Mouse (Mus musculus) liver, embryonic 11.5 days (tissue): ENCODE results near the gene Arhgap30. TPM values are rescaled to one million over a fixed set of nuclear protein-coding genes. Genes with fewer than 3 reads are reported as not detected.

ENCODE experiments used
- ATAC-seq: fragments of 200-750 bp; cut with Nextera tagmentation; replicated peaks from 2 replicates; pipeline ENCODE4 v1.8.0; 2017; ENCODE audit warnings: moderate number of reproducible peaks, mild to moderate bottlenecking, moderate TSS enrichment, moderate library complexity; ENCODE audit not compliant: low FRiP score
- DNase-seq: peaks from one replicate; pipeline ENCODE4 v3.0.0-alpha.2; 2017; ENCODE audit warnings: low spot score
- H3K27ac ChIP-seq: fragments of 300-500 bp; sonication (generic); 2 replicates; pipeline ENCODE4 v1.5.1; 2014; ENCODE audit warnings: mild to moderate bottlenecking, low read depth, low read length, control low read depth
- H3K27me3 ChIP-seq: fragments of 300-500 bp; sonication (generic); replicated peaks from 2 replicates; pipeline ENCODE4 v1.6.1; 2014; ENCODE audit warnings: low read length, mixed read lengths; ENCODE audit not compliant: control insufficient read depth, insufficient read depth
- H3K36me3 ChIP-seq: fragments of 300-500 bp; sonication (generic); 2 replicates; pipeline ENCODE4 v1.6.1; 2014; ENCODE audit warnings: mild to moderate bottlenecking, low read length, moderate library complexity, mixed read lengths; ENCODE audit not compliant: control insufficient read depth, insufficient read depth
- H3K4me1 ChIP-seq: fragments of 300-500 bp; sonication (generic); replicated peaks from 2 replicates; pipeline ENCODE4 v1.6.1; 2014; ENCODE audit warnings: low read length, mixed read lengths; ENCODE audit not compliant: control insufficient read depth, insufficient read depth
- H3K4me2 ChIP-seq: fragments of 300-500 bp; sonication (generic); 2 replicates; pipeline ENCODE4 v1.6.1; 2014; ENCODE audit warnings: mild to moderate bottlenecking, control low read depth, moderate library complexity
- H3K4me3 ChIP-seq: fragments of 300-500 bp; sonication (generic); 2 replicates; pipeline ENCODE4 v1.5.1; 2014; ENCODE audit warnings: low read depth, low read length, control low read depth
- H3K9ac ChIP-seq: fragments of 300-500 bp; sonication (generic); 2 replicates; pipeline ENCODE4 v1.6.1; 2014; ENCODE audit warnings: low read depth, low read length, control low read depth
- H3K9me3 ChIP-seq: fragments of 300-500 bp; sonication (generic); 2 replicates; pipeline ENCODE4 v1.6.1; 2016; ENCODE audit warnings: low read length, inconsistent platforms, mixed read lengths; ENCODE audit not compliant: control insufficient read depth
- WGBS: fragments of 180-500 bp; shearing (Covaris S2); extraction: QIAGEN DNeasy Blood & Tissue Kit; methylation state at CpG from one replicate; pipeline ENCODE4 v1.1.7; 2014; 5-methylcytosine and 5-hydroxymethylcytosine counted together
- polyA plus RNA-seq: library from polyadenylated mRNA; unstranded; fragments of >200 nt; fragmentation: Nextera tagmentation; extraction: Ambion mirVana; gene quantifications from 2 replicates; pipeline ENCODE4 v1.2.1, GENCODE M21; 2014

The Arhgap30 gene
- polyA plus RNA-seq = 3.5 and 3.8 TPM in 2 replicates

DNA sequence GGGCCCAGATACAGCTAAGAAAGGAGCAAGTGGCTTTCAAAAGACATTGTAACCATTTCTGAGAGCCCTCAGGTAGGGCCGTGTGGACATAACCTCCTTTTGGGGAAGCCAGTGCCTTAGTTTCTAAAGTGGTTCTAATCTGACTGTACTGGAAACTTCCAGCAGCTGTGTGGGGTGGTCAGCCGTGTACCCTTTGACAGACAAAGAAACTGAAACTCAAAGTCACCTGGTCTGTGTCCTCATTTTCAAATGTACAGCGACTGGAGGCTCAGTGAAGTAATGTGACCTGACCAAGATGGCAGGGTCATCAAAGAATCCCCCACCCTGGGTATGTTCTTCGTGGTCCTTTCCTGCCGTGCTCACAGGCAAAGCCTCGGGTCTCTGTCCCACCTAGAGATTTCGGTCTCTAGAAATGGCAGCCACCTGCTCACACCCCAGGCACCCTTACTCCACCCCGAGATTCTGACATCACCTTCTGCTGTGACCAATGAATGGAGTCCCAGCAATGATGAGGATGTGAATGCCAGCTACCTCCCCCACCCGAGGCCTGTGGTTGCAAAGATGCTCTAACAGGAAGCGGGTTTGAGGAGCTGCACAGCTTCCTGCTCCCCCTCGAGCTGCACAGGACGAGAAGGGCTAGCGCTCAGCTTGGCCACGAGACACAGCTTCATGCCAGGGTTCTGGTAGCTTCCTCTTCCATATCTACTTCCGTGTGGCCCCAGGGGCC is at the start of gene Arhgap30:
TSS of gene Arhgap30 (plus strand) at position 579 of the 727 bp plus-strand sequence.
- Histone ChIP-seq H3K9ac (peak within 1 kb of the TSS; percentile 43), H3K36me3 (no peaks in the 10 kb centered on the region), H3K4me2 (peak within 1 kb of the TSS; percentile 61), H3K27me3 (no peaks in the 10 kb centered on the region), H3K4me3 (peak within 1 kb of the TSS; percentile 35), H3K27ac (no peak within 1 kb of the TSS), H3K4me1 (no peaks in the 10 kb centered on the region; the same call in none of the 2 replicates), H3K9me3 (no peaks in the 10 kb centered on the region)
- ATAC-seq (peak; percentile 55), DNase-seq (no peak)
- 49% methylated on average over 15 of the region's 15 CpGs for WGBS

- no peak for ATAC-seq
- no peak for DNase-seq
- Histone ChIP-seq H3K4me3 (no peak overlapping the region), H3K36me3 (peaks cover 34% of the 10 kb centered on the region), H3K4me1 (peaks cover 8% of the 10 kb centered on the region), H3K9me3 (no peaks in the 10 kb centered on the region), H3K27me3 (no peaks in the 10 kb centered on the region), H3K4me2 (no peak overlapping the region), H3K27ac (no peak overlapping the region), H3K9ac (no peak overlapping the region)
- WGBS = 96% methylated on average over 16 of the region's 16 CpGs
Observed at GRCm38 (mm10) chr1:171342262-171343207, 46.2 kb upstream of the Arhgap30 start.

DNA sequence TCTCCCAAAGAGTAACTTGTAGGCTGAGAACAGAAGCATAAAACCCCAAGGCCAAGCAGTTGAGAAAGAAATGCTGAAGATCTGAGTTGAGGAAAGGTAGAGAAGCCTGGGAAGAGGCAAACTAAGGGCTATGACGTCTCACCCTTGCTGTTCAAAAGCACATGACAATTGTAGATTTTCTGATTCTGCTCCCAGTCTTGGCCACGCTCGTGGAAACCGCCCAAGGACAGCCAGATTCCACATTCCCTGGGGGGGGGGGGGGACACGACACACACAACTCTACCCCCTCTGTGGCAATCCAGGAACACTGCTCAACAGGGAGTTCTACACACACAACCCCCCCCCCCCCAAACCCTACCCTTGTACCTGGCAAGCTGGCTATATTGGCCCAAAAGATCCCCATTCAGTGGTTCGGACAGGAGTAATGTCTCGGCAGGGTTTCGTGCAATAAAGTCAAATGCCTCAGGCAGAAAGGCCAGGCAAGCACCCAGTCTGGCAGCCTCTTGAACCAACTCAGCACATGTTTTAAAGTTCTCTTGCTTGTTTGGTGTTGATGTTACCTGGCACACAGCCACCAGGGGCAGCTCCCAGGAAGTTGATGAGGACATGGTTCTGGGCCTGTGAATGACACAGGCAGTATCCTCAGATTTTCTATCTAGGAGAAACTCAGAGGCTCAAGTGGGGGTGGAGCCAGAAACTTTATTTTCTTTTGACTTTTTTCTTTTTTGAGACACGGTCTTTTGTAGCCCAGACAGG is 44.7 kb upstream of the Arhgap30 start:
- Histone ChIP-seq H3K9me3 (no peaks in the 10 kb centered on the region), H3K27me3 (no peaks in the 10 kb centered on the region), H3K9ac (no peak overlapping the region), H3K4me2 (peak overlapping the region; percentile 81), H3K4me3 (peak overlapping the region; percentile 95), H3K27ac (no peak overlapping the region), H3K4me1 (peaks cover 8% of the 10 kb centered on the region), H3K36me3 (peaks cover 23% of the 10 kb centered on the region)
- peak; percentile 12; the same call in 1 of the 2 replicates for ATAC-seq
- no peak for DNase-seq
- WGBS = 80% methylated on average over 9 of the region's 9 CpGs

DNA sequence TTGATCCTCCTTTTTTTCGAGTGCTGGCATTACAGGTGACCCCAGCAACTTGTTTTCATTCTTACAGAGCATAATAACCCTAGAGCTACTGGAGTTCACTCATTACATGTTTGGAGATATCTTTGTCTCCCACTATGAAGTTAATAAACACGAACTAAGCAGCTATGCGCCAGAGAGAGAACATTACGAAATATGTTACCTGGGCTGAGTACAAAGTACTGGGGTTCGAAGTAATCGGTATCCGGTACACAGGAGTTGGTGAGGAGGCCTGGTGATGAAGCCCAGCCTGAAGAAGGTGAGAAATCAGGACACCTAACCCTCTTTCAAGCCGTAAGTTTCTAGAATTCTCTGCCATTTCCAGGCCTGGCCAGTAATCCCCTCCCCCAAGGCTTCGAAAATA is 44.0 kb upstream of the Arhgap30 start:
- Histone ChIP-seq H3K27me3 (no peaks in the 10 kb centered on the region), H3K9me3 (no peaks in the 10 kb centered on the region), H3K27ac (no peak overlapping the region), H3K9ac (peak overlapping the region; percentile 91), H3K4me2 (peak overlapping the region; percentile 81), H3K36me3 (peaks cover 21% of the 10 kb centered on the region), H3K4me3 (peak overlapping the region; percentile 95), H3K4me1 (peaks cover 8% of the 10 kb centered on the region)
- no peak for DNase-seq
- 0 out of 2 replicates have a peak, but pooled peaks have one; percentile 1 for ATAC-seq
- 72% methylated on average over 9 of the region's 9 CpGs for WGBS

- WGBS = 1% methylated on average over 53 of the region's 53 CpGs
Observed at GRCm38 (mm10) chr1:171345225-171346094, 43.3 kb upstream of the Arhgap30 start, which contains the start of the genes Nit1 and Pfdn2. Gene Nit1, minus strand, starts transcription at chr1:171345646. Gene Pfdn2, plus strand, starts transcription at chr1:171345670.

GRCm38 (mm10) chr1:171346095-171346450 is 42.7 kb upstream of the Arhgap30 start:
- Histone ChIP-seq H3K4me2 (peak overlapping the region; percentile 81), H3K4me3 (peak overlapping the region; percentile 95), H3K9me3 (no peaks in the 10 kb centered on the region), H3K27ac (no peak overlapping the region), H3K27me3 (no peaks in the 10 kb centered on the region), H3K36me3 (peaks cover 15% of the 10 kb centered on the region), H3K9ac (peak overlapping the region; percentile 91), H3K4me1 (peaks cover 8% of the 10 kb centered on the region)
- under 1% methylated on average over 14 of the region's 14 CpGs for WGBS
- ATAC-seq = peak; percentile 40
- DNase-seq = peak; percentile 38

More at GRCm38 (mm10) chr1:171345225-171346094, 43.3 kb upstream of the Arhgap30 start, which contains the start of the genes Nit1 and Pfdn2:
- Histone ChIP-seq H3K9me3 (no peaks in the 10 kb centered on the region), H3K4me3 (peak within 1 kb of the TSS; percentile 95), H3K4me2 (peak within 1 kb of the TSS; percentile 81), H3K27ac (peak within 1 kb of the TSS; percentile 81), H3K27me3 (no peaks in the 10 kb centered on the region), H3K36me3 (peaks cover 15% of the 10 kb centered on the region), H3K9ac (peak within 1 kb of the TSS; percentile 91), H3K4me1 (peaks cover 8% of the 10 kb centered on the region)
- peak; percentile 89 for ATAC-seq
- DNase-seq = peak; percentile 96

GRCm38 (mm10) chr1:171348665-171349064 is 40.1 kb upstream of the Arhgap30 start:
- WGBS = 90% methylated on average over 3 of the region's 3 CpGs
- H3K4me1 ChIP-seq = peaks cover 8% of the 10 kb centered on the region
- no peaks in the 10 kb centered on the region for H3K27me3 ChIP-seq
- no peak overlapping the region for H3K9ac ChIP-seq
- H3K4me2 ChIP-seq = no peak overlapping the region
- no peak overlapping the region for H3K27ac ChIP-seq
- H3K9me3 ChIP-seq = no peaks in the 10 kb centered on the region
- DNase-seq (no peak), ATAC-seq (no peak)
- H3K36me3 ChIP-seq = no peaks in the 10 kb centered on the region
- no peak overlapping the region for H3K4me3 ChIP-seq
